Mouse (Mus musculus) forebrain, embryonic 14.5 days (tissue): ENCODE results near the gene Pip5k1b. TPM values are rescaled to one million over a fixed set of nuclear protein-coding genes. Genes with fewer than 3 reads are reported as not detected.

ENCODE experiments used
- ATAC-seq: fragments of 200-750 bp; cut with Nextera tagmentation; 2 replicates; pipeline ENCODE4 v1.8.0; 2017; ENCODE audit warnings: mild to moderate bottlenecking, moderate library complexity
- DNase-seq: peaks from one replicate; pipeline ENCODE4 v3.0.0-alpha.2; 2015; ENCODE audit warnings: low spot score
- H3K27ac ChIP-seq: fragments of 300-500 bp; sonication (generic); 2 replicates; pipeline ENCODE4 v1.5.1; 2014; ENCODE audit warnings: low read depth, mild to moderate bottlenecking, control low read depth, low read length, moderate library complexity
- H3K27me3 ChIP-seq: fragments of 300-500 bp; sonication (generic); replicated peaks from 2 replicates; pipeline ENCODE4 v1.6.1; 2014; ENCODE audit warnings: low read length, control low read depth, mixed read lengths; ENCODE audit not compliant: control insufficient read depth, insufficient read depth
- H3K36me3 ChIP-seq: fragments of 300-500 bp; sonication (generic); 2 replicates; pipeline ENCODE4 v1.6.1; 2014; ENCODE audit warnings: low read length, control low read depth; ENCODE audit not compliant: control insufficient read depth, insufficient read depth
- H3K4me1 ChIP-seq: fragments of 300-500 bp; sonication (generic); 2 replicates; pipeline ENCODE4 v1.6.1; 2014; ENCODE audit warnings: antibody characterized with exemption, low read length, control low read depth; ENCODE audit not compliant: control insufficient read depth, insufficient read depth
- H3K4me2 ChIP-seq: fragments of 300-500 bp; sonication (generic); 2 replicates; pipeline ENCODE4 v1.6.1; 2014; ENCODE audit warnings: mild to moderate bottlenecking, control low read depth, low read length
- H3K4me3 ChIP-seq: fragments of 300-500 bp; sonication (generic); 2 replicates; pipeline ENCODE4 v1.5.1; 2014; ENCODE audit warnings: low read depth, low read length, control low read depth
- H3K9ac ChIP-seq: fragments of 300-500 bp; sonication (generic); 2 replicates; pipeline ENCODE4 v1.6.1; 2014; ENCODE audit warnings: mild to moderate bottlenecking, low read length, control low read depth, moderate library complexity
- H3K9me3 ChIP-seq: fragments of 300-500 bp; sonication (generic); replicated peaks from 2 replicates; pipeline ENCODE4 v1.6.1; 2016; ENCODE audit warnings: low read length, control low read depth, mixed read lengths; ENCODE audit not compliant: control insufficient read depth
- WGBS: fragments of 180-500 bp; shearing (Covaris S2); extraction: QIAGEN DNeasy Blood & Tissue Kit; methylation state at CpG from one replicate; pipeline ENCODE4 v1.1.7; 2014; 5-methylcytosine and 5-hydroxymethylcytosine counted together
- polyA plus RNA-seq: library from polyadenylated mRNA; unstranded; fragments of >200 nt; fragmentation: Nextera tagmentation; extraction: Ambion mirVana; gene quantifications from 2 replicates; pipeline ENCODE4 v1.2.1, GENCODE M21; 2014

The Pip5k1b gene
- polyA plus RNA-seq, 1 experiment from 2014 or later: 2.1 TPM

DNA sequence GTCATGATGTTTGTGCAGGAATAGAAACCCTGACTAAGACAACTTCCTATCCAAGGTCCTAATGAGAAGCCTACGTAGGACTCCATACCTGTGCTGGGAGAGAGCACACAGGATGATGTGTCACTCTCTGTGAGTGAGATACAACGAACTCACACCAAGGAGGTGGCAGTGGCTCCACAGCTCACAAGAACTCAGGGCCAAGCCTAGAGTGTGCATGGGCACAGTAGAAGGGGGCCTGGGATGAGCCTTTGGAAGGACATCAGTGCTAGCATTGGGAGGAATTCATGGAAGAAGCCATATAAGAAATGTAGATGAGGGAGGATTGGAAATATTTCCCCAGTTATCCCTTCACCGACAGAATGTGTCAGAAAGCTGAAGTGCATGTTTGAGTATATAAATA lies 39.7 kb downstream of the Pip5k1b start:
- H3K4me1 ChIP-seq: no peaks in the 10 kb centered on the region
- H3K9ac ChIP-seq: no peak overlapping the region
- H3K27me3 ChIP-seq: no peaks in the 10 kb centered on the region
- H3K4me2 ChIP-seq: no peak overlapping the region
- H3K9me3 ChIP-seq: no peaks in the 10 kb centered on the region
- no peak overlapping the region for H3K4me3 ChIP-seq
- no peaks in the 10 kb centered on the region for H3K36me3 ChIP-seq
- DNase-seq (no peak), ATAC-seq (no peak)
- H3K27ac ChIP-seq: no peak overlapping the region
- WGBS: 89% methylated on average over 3 of the region's 3 CpGs

DNA sequence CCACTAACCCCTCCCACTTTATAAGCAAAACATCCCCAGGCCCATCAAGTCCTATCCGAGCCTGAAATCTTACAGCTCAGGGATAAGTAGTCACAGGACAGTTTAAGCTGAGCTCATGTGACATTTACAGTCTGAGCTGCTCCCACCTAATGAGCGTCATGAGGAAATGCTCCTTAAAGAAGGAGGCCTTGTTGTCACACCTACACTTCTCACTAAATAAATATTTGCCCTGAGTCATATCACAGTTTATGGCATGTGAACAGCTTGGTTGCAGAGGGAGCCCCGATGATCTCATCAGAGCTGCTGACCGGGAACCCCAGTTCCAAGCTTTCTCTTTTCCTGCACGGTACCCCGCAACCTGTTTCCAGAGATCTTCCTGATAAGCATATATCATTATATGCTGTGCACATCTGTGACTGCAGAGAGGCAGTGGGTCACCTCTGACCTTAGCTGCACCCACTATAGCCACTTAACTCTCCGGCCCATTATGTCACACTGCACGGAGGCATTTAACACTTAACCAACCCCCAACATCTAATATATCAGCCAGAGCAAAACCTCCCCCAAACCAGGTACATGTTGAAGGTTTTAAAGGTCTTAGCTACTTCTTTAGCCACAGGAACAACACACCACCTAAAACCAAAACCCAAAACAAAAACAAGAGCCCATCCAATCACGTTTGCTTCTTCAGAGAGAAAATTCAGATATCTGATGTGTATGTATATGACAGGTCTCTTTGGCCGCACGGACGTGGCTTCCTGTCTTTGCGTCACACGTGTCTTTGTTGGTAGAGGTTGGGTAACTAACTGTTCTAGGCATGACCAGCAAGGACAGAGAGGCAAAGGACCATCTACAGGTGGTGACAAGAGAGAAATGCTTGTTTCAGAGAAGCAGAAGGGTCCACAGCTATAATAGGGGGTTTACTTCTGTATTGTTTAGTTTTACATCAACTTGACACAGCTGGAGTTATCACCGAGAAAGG lies 40.7 kb downstream of the Pip5k1b start:
- H3K4me2 ChIP-seq: no peak overlapping the region
- ATAC-seq (no peak), DNase-seq (no peak)
- no peaks in the 10 kb centered on the region for H3K36me3 ChIP-seq
- no peaks in the 10 kb centered on the region for H3K4me1 ChIP-seq
- no peak overlapping the region for H3K9ac ChIP-seq
- H3K27ac ChIP-seq: no peak overlapping the region
- no peaks in the 10 kb centered on the region for H3K9me3 ChIP-seq
- 91% methylated on average over 15 of the region's 15 CpGs for WGBS
- H3K4me3 ChIP-seq: no peak overlapping the region
- H3K27me3 ChIP-seq: no peaks in the 10 kb centered on the region

DNA sequence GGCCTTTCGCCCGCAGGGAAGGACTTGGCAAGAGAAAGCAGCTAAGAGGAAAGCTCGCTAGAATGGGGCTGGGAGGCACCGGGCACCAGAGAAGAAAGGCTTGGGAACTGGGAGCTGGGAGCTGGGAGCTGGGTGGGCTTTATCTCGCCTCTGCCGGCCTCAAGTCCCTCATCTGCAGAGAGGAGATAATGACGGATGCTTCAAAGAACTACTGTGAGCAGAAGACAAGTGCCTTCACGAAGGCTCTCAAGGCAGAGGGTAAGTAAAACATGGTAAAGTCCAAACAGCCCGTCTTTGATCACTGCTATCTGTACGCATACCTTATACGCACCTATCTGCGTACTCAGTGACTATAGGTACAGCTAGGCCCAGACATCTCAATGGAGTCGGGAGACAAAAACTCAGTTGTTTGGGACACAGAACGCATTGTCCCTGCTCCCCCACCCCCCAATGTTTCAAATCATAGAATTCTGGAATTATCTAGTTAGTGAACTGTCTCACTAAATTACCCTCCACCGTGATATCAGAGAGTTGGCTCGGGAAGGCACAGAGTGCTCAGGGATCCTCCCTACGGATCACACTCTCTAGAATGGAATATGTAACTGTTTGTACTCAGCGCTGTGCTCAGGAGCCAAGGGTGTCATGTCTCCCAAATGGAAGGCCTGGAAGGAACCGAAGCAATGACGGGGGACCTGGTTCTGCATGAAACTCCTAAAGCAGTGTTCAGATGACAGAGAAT lies 42.4 kb downstream of the Pip5k1b start:
- Histone ChIP-seq H3K9me3 (no peaks in the 10 kb centered on the region), H3K4me1 (no peaks in the 10 kb centered on the region), H3K9ac (no peak overlapping the region), H3K27ac (no peak overlapping the region), H3K27me3 (no peaks in the 10 kb centered on the region), H3K4me2 (no peak overlapping the region), H3K4me3 (no peak overlapping the region), H3K36me3 (no peaks in the 10 kb centered on the region)
- DNase-seq (no peak), ATAC-seq (no peak)
- 83% methylated on average over 20 of the region's 20 CpGs for WGBS

DNA sequence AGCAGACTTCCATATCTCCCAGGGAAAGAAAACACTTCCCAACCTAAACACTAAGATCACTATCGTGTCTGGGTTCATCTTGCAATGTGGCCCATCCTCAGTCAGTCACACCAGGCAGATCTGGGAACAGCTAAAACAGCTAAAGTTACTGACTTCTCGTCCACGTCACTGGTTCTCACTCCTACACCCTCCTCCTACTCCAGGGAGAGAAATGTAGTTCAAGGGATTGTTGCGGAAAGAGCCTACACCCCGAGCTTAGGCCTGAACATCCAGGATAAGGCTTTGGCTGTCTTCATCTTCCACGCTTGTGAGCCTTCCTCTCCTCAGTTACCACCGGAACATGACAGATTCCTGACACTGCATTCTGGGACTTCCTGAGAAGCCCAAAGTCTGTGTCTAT lies 43.7 kb downstream of the Pip5k1b start:
- Histone ChIP-seq H3K27ac (no peak overlapping the region), H3K9ac (no peak overlapping the region), H3K4me1 (no peaks in the 10 kb centered on the region), H3K4me3 (no peak overlapping the region), H3K9me3 (no peaks in the 10 kb centered on the region), H3K27me3 (no peaks in the 10 kb centered on the region), H3K4me2 (no peak overlapping the region), H3K36me3 (no peaks in the 10 kb centered on the region)
- DNase-seq: no peak
- no peak for ATAC-seq
- 89% methylated on average over 7 of the region's 7 CpGs for WGBS

DNA sequence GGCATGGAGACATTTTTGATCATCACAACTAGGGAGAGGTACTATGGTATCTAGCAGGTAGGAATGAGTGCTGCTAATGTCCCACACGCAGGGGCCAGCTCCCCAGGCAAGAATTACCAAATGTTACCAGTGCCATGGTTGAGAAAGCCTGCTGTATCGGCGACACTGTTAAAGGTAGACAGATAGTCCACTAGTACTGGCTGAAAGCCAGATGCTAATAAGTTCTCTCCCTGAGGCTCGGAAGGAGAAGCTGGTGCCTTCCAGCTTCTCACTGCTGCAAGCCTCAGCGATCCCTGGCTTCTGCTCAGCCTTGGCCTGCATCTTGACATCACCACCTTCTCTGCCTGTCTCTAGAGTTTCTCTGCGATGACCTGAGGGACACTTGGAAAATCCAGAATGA lies 46.3 kb downstream of the Pip5k1b start:
- Histone ChIP-seq H3K9ac (no peak overlapping the region), H3K4me3 (no peak overlapping the region), H3K27me3 (no peaks in the 10 kb centered on the region), H3K36me3 (no peaks in the 10 kb centered on the region), H3K9me3 (no peaks in the 10 kb centered on the region), H3K4me2 (no peak overlapping the region), H3K4me1 (no peaks in the 10 kb centered on the region), H3K27ac (no peak overlapping the region)
- no peak for ATAC-seq
- no peak for DNase-seq
- 73% methylated on average over 6 of the region's 6 CpGs for WGBS

DNA sequence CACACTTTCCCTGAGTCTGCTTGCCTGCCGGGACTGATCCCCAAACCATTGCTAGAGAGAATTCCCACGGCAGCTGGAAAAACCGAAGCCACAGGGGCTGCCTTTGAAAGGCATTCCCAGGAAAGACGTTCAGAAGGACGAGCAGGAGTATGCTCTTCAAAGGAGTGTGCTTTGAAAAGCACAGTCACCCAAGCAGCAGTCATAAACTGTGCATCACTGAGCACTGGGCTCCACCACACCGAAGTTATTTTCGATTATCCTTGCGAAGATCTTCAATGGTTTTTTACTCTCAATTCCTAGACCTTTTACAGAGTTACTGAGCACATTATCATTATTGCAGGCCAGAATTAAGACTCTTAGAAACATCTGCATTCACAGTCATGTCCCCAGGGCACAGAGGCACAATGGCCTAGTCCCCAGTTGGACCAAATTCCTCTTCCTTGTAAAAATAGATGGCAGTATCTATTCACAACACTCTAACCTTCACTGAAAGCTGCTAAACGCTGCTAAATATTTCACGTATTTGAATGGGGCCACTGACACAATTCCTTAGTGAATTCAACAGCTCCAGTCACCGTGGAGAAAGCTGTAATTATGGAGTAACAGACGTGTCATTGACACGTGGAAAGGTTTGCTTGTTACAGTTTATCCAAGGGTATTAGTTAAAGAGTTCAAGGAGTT lies 47.4 kb downstream of the Pip5k1b start:
- H3K4me1 ChIP-seq: no peaks in the 10 kb centered on the region
- peak; percentile 29; the same call in 1 of the 2 replicates for ATAC-seq
- WGBS: 23% methylated on average over 13 of the region's 13 CpGs
- H3K4me2 ChIP-seq: no peak overlapping the region
- H3K9me3 ChIP-seq: no peaks in the 10 kb centered on the region
- H3K36me3 ChIP-seq: no peaks in the 10 kb centered on the region
- no peak overlapping the region for H3K4me3 ChIP-seq
- H3K9ac ChIP-seq: no peak overlapping the region
- peak; percentile 20 for DNase-seq
- H3K27ac ChIP-seq: no peak overlapping the region
- H3K27me3 ChIP-seq: no peaks in the 10 kb centered on the region

DNA sequence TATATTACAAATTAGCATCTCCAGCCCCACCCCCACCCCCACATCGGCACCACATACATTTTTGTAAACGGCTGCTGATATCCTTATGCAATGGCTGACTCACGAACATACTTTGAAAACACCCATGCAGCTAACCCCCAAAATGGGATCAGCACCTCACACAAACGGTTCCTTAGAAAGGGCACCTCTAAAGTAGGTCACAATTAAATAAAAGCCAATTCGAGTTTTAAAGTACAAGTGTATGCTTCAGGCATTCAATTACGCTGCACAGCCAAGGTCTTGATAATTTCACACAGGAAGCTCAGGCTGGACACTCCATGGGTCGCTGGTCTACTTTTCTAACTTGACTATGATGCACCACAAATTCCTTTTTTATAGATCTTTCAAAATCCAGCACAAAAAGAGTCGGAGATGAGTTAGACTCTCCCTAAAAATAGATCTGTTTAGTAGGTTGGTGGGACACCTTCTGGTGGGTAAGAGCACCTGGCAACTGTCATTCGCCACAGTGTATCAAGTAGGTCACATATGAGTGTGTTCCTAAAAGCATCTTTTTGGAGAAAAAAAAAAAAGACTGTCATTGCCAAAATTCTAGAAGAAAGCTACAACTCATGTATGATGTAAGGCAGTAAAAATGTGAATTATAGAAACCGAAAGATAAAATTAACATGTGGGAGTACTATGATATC lies 52.8 kb downstream of the Pip5k1b start:
- DNase-seq (no peak), ATAC-seq (no peak)
- Histone ChIP-seq H3K4me1 (no peaks in the 10 kb centered on the region), H3K4me2 (no peak overlapping the region), H3K4me3 (no peak overlapping the region), H3K9me3 (no peaks in the 10 kb centered on the region), H3K27me3 (no peaks in the 10 kb centered on the region), H3K27ac (no peak overlapping the region), H3K9ac (no peak overlapping the region), H3K36me3 (no peaks in the 10 kb centered on the region)
- 88% methylated on average over 10 of the region's 10 CpGs for WGBS

DNA sequence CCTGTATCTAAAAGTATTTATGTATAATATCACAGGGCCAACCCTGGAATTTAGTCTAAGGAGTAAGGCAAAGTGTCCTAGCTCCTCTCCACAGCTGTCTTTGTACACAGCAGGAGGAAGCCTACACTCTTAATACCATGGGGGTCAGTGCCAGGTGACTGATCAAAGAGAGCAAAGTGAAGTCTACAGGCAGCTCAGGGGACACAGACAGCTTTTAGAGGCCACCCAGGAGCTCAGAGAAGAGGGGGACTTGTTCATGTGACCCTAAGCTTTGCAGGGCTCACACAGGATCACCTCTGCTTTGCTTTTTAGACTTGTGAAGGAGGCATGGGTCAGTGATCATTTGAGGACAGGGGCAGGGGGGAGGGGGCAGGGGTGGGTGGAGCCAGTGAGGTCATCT lies 54.1 kb downstream of the Pip5k1b start:
- DNase-seq: no peak
- no peaks in the 10 kb centered on the region for H3K9me3 ChIP-seq
- ATAC-seq: no peak
- H3K27ac ChIP-seq: no peak overlapping the region
- H3K9ac ChIP-seq: no peak overlapping the region
- no peak overlapping the region for H3K4me2 ChIP-seq
- no peaks in the 10 kb centered on the region for H3K4me1 ChIP-seq
- no peaks in the 10 kb centered on the region for H3K36me3 ChIP-seq
- H3K27me3 ChIP-seq: no peaks in the 10 kb centered on the region
- no peak overlapping the region for H3K4me3 ChIP-seq
